Mouse (Mus musculus) mesoderm, embryonic 11.5 days (tissue): ENCODE results near the gene Pard3b.

Experiments
- DNase-seq: peaks from one replicate; pipeline ENCODE4 v3.0.0-alpha.2; 2012; ENCODE audit warnings: low read depth, low spot score

Gene Pard3b

GRCm38 (mm10) chr1:61751008-61751407 is 112.4 kb downstream of the Pard3b start:
- DNase-seq = no peak

GRCm38 (mm10) chr1:61756771-61757170 is 118.1 kb downstream of the Pard3b start:
- no peak for DNase-seq

GRCm38 (mm10) chr1:61771213-61771612 is 132.6 kb downstream of the Pard3b start:
- DNase-seq = peak; percentile 83

- DNase-seq = no peak
These were observed 140.1 kb downstream of the Pard3b start for GRCm38 (mm10) chr1:61778731-61779130.

GRCm38 (mm10) chr1:61779906-61780305 is 141.3 kb downstream of the Pard3b start:
- DNase-seq = no peak

GRCm38 (mm10) chr1:61796296-61796695 is 157.7 kb downstream of the Pard3b start:
- DNase-seq = no peak

- no peak for DNase-seq
These were observed 181.6 kb downstream of the Pard3b start for GRCm38 (mm10) chr1:61820213-61820612.

- no peak for DNase-seq
These were observed 187.1 kb downstream of the Pard3b start for GRCm38 (mm10) chr1:61825560-61826191.

- no peak for DNase-seq
These were observed 198.5 kb downstream of the Pard3b start for GRCm38 (mm10) chr1:61837006-61837544.

GRCm38 (mm10) chr1:61846606-61847005 is 208.0 kb downstream of the Pard3b start:
- no peak for DNase-seq

GRCm38 (mm10) chr1:61849029-61849714 is 210.5 kb downstream of the Pard3b start:
- no peak for DNase-seq

GRCm38 (mm10) chr1:61850471-61850870 is 211.8 kb downstream of the Pard3b start:
- DNase-seq = no peak

- peak; percentile 9 for DNase-seq
These were observed 212.6 kb downstream of the Pard3b start for GRCm38 (mm10) chr1:61851176-61851575.

- peak; percentile 14 for DNase-seq
These were observed 228.9 kb downstream of the Pard3b start for GRCm38 (mm10) chr1:61867286-61868082.

GRCm38 (mm10) chr1:61874875-61875274 is 236.3 kb downstream of the Pard3b start:
- no peak for DNase-seq

- no peak for DNase-seq
These were observed 241.3 kb downstream of the Pard3b start for GRCm38 (mm10) chr1:61879706-61880470.

GRCm38 (mm10) chr1:61896048-61896447 is 257.4 kb downstream of the Pard3b start:
- DNase-seq = no peak

GRCm38 (mm10) chr1:61903271-61904007 is 264.8 kb downstream of the Pard3b start:
- DNase-seq = no peak

- no peak for DNase-seq
These were observed 265.4 kb downstream of the Pard3b start for GRCm38 (mm10) chr1:61904036-61904435.

- no peak for DNase-seq
These were observed 274.3 kb downstream of the Pard3b start for GRCm38 (mm10) chr1:61912931-61913330.

GRCm38 (mm10) chr1:61924958-61925357 is 286.3 kb downstream of the Pard3b start:
- peak; percentile 50 for DNase-seq
